Mouse (Mus musculus) activated CD4-positive, CD25-positive, alpha-beta regulatory T cell (primary cell): ENCODE measurements around the gene Ccr4. TPM values are rescaled to one million over a fixed set of nuclear protein-coding genes. Genes with fewer than 3 reads are reported as not detected.

ENCODE experiments used
- polyA plus RNA-seq, 2 experiments: library from polyadenylated mRNA; unstranded; fragments of 100-300 nt; shearing (Covaris generic); gene quantifications; one replicate each; pipeline ENCODE4 v1.2.1; 2017

Ccr4 gene
- 10 to 100 TPM; 13.1 to 80.6 TPM for polyA plus RNA-seq

DNA sequence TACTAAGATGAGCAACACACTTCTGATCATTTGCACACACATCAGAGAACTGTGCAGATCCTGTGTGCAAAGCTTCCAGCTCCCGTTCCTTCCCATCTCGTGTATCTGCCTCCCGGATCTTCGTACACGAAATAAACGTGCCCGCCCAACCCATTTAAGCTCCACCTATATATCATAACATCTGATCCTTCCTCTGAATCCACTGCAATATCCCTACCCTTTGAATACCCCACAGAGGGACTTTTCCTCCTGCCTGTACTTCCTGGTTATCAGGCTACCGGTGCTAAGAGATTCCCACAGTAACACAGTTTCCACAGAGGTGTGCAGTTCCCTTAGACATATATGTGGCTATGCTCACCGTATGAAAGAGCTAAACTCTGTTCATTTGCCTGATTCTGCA lies at the start of gene Ccr4:
Gene Ccr4 (minus strand): TSS at position 101 of the 400 bp plus-strand sequence.

DNA sequence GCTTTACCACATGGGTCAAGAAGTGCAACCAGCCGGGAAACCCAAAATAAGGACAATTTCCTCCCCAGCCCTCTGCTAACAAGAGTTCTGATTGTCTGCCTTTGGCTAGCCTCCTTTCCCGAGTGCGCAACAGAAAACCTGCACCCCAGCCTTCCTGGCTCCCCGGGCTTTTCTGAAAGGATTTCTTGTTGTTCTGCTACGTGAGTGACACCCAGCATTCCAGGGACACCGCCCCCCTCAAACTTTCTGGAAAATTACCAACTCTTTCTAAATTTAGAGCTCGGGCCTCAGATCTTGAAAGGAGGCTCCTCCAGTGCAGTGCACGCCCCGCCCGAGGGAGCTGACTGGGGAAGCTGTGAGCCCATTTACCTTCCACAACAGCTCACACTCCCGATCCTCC lies 10.6 kb upstream of the Ccr4 start, which contains the start of gene C130032M10Rik:
Gene C130032M10Rik (plus strand): TSS at position 334 of the 400 bp plus-strand sequence.

Other genes with a start within 250 kb of the Ccr4 start
- gene Bcl2a1c, start 174.8 kb downstream of the Ccr4 start, polyA plus RNA-seq: 1 to 10 TPM; 3.3 to 7.3 TPM
- gene Crtap, start 114.2 kb downstream of the Ccr4 start, polyA plus RNA-seq: 10 to 100 TPM; 17.3 to 20.9 TPM
- 10 to 100 TPM; 37.2 to 53.8 TPM for gene Glb1, start 103.8 kb downstream of the Ccr4 start, polyA plus RNA-seq
- gene Tmppe, start 103.8 kb downstream of the Ccr4 start, polyA plus RNA-seq: 10 to 100 TPM; 16.1 to 20.8 TPM
- not detected for gene C130032M10Rik, start 10.8 kb upstream of the Ccr4 start, polyA plus RNA-seq
- gene Trim71, start 59.5 kb upstream of the Ccr4 start, polyA plus RNA-seq: under 1 TPM in 1 of 2 experiments, not detected in 1; 0.12 TPM
- 10 to 100 TPM; 48.2 to 51.3 TPM for gene Cnot10, start 135.3 kb upstream of the Ccr4 start, polyA plus RNA-seq
- gene Dync1li1, start 183.9 kb upstream of the Ccr4 start, polyA plus RNA-seq: 10 to 100 TPM; 68.7 to 72.7 TPM
- gene Cmtm6, start 226.2 kb upstream of the Ccr4 start, polyA plus RNA-seq: 100 to 1,000 TPM; 169 to 197 TPM